Mouse (Mus musculus) liver, postnatal 0 days (tissue): ENCODE data around the gene Anxa11. TPM values are rescaled to one million over a fixed set of nuclear protein-coding genes. Genes with fewer than 3 reads are reported as not detected.
"Not testable (repeated sequence)": the region's sequence is repeated elsewhere in the genome, so short reads cannot be mapped to it uniquely, and the experiment has no call there.

Source experiments
- ATAC-seq: fragments of 200-750 bp; cut with Nextera tagmentation; 2 replicates; pipeline ENCODE4 v1.8.0; 2017; ENCODE audit warnings: mild to moderate bottlenecking, moderate library complexity
- DNase-seq: peaks from one replicate; pipeline ENCODE4 v3.0.0-alpha.2; 2016
- H3K27ac ChIP-seq: fragments of 300-500 bp; sonication (generic); 2 replicates; pipeline ENCODE4 v1.5.1; 2014; ENCODE audit warnings: antibody characterized with exemption, moderate library complexity, mild to moderate bottlenecking, low read depth
- H3K27me3 ChIP-seq: fragments of 300-500 bp; sonication (generic); 2 replicates; pipeline ENCODE4 v1.6.1; 2014; ENCODE audit warnings: low read length, control low read depth, mixed read lengths; ENCODE audit not compliant: insufficient read depth
- H3K36me3 ChIP-seq: fragments of 300-500 bp; sonication (generic); replicated peaks from 2 replicates; pipeline ENCODE4 v1.6.1; 2014; ENCODE audit warnings: mild to moderate bottlenecking, control low read depth, low read length, moderate library complexity, mixed read lengths; ENCODE audit not compliant: insufficient read depth
- H3K4me1 ChIP-seq: fragments of 300-500 bp; sonication (generic); 2 replicates; pipeline ENCODE4 v1.6.1; 2014; ENCODE audit warnings: antibody characterized with exemption, mild to moderate bottlenecking, control low read depth; ENCODE audit not compliant: insufficient read depth
- H3K4me2 ChIP-seq: fragments of 300-500 bp; sonication (generic); 2 replicates; pipeline ENCODE4 v1.6.1; 2014; ENCODE audit warnings: low read depth, mild to moderate bottlenecking, low read length, moderate library complexity, mixed read lengths
- H3K4me3 ChIP-seq: fragments of 300-500 bp; sonication (generic); 2 replicates; pipeline ENCODE4 v1.5.1; 2014; ENCODE audit warnings: low read depth, low read length
- H3K9ac ChIP-seq: fragments of 300-500 bp; sonication (generic); replicated peaks from 2 replicates; pipeline ENCODE4 v1.6.1; 2014; ENCODE audit warnings: mild to moderate bottlenecking, moderate library complexity
- H3K9me3 ChIP-seq: fragments of 300-500 bp; sonication (generic); 2 replicates; pipeline ENCODE4 v1.6.1; 2016; ENCODE audit warnings: mild to moderate bottlenecking, control low read depth, low read length, mixed read lengths
- CTCF ChIP-seq: sonication (generic); IDR thresholded peaks from 2 replicates; pipeline ENCODE4 v1.5.1; 2016; ENCODE audit warnings: antibody characterized with exemption, low read depth
- EP300 ChIP-seq: IDR thresholded peaks from 2 replicates; pipeline ENCODE4 v1.6.1; 2016; ENCODE audit warnings: antibody characterized with exemption, low read depth, mild to moderate bottlenecking
- WGBS: fragments of 180-500 bp; shearing (Covaris S2); extraction: QIAGEN DNeasy Blood & Tissue Kit; methylation state at CpG from one replicate; pipeline ENCODE4 v1.1.7; 2014; ENCODE audit not compliant: insufficient replicate concordance; 5-methylcytosine and 5-hydroxymethylcytosine counted together
- polyA plus RNA-seq: library from polyadenylated mRNA; unstranded; fragments of >200 nt; fragmentation: Nextera tagmentation; extraction: Ambion mirVana; gene quantifications from 2 replicates; pipeline ENCODE4 v1.2.1, GENCODE M21; 2015

Gene Anxa11
- polyA plus RNA-seq, 1 experiment from 2014 or later, result 13.1 TPM

- TF ChIP-seq CTCF (no peak), EP300 (no peak)
- no peak for DNase-seq
- Histone ChIP-seq H3K4me1 (peaks cover 36% of the 10 kb centered on the region), H3K27ac (no peak overlapping the region), H3K36me3 (0 out of 2 replicates have a peak, but pooled peaks cover 2% of the 10 kb centered on the region), H3K9ac (no peak overlapping the region), H3K27me3 (no peaks in the 10 kb centered on the region), H3K4me2 (no peak overlapping the region), H3K4me3 (no peak overlapping the region), H3K9me3 (no peaks in the 10 kb centered on the region)
- 60% methylated on average over 9 of the region's 9 CpGs for WGBS
- peak; percentile 22; the same call in 1 of the 2 replicates for ATAC-seq
These were observed 27.4 kb downstream of the Anxa11 start for GRCm38 (mm10) chr14:25869135-25869878.

- 79% methylated on average over 8 of the region's 8 CpGs for WGBS
- Histone ChIP-seq H3K36me3 (0 out of 2 replicates have a peak, but pooled peaks cover 5% of the 10 kb centered on the region), H3K27me3 (no peaks in the 10 kb centered on the region), H3K4me2 (no peak overlapping the region), H3K4me1 (peaks cover 19% of the 10 kb centered on the region), H3K9me3 (no peaks in the 10 kb centered on the region), H3K9ac (no peak overlapping the region), H3K27ac (no peak overlapping the region), H3K4me3 (no peak overlapping the region)
- ATAC-seq, result no peak
- no peak for TF ChIP-seq EP300
- TF ChIP-seq CTCF, result no peak
- no peak for DNase-seq
These were observed 30.8 kb downstream of the Anxa11 start for GRCm38 (mm10) chr14:25872461-25873415.

DNA sequence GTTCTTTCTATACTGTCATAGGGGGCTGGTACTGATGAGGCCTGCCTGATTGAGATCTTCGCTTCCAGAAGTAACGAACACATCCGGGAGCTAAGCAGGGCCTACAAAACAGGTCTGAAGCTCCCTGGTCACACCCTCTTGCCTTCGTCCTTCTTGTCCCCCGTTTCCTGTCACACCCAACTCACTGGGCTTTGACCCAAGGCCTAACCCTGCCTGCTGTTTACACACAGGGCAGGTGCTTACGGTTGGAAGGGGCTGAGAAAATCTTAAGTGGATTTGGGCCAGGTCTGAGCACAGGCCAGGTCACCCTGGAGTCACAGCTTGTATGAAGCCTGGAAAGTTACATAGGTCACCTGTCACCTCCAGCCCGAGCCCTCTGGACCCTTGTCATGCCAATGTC is 34.7 kb downstream of the Anxa11 start:
- not testable (repeated sequence) for H3K4me1 ChIP-seq, H3K36me3 ChIP-seq, H3K9ac ChIP-seq, ATAC-seq, H3K4me3 ChIP-seq, H3K27me3 ChIP-seq, H3K27ac ChIP-seq, DNase-seq, H3K9me3 ChIP-seq, H3K4me2 ChIP-seq
- no CpG with 5 or more reads among the region's 7 CpGs for WGBS

GRCm38 (mm10) chr14:25881769-25882168 is 39.8 kb downstream of the Anxa11 start:
- not testable (repeated sequence) for DNase-seq, H3K9ac ChIP-seq, ATAC-seq, H3K9me3 ChIP-seq, H3K4me3 ChIP-seq, H3K4me1 ChIP-seq, H3K4me2 ChIP-seq, H3K27ac ChIP-seq, H3K36me3 ChIP-seq, H3K27me3 ChIP-seq
- no CpG with 5 or more reads among the region's 9 CpGs for WGBS

GRCm38 (mm10) chr14:25885886-25886285 is 43.9 kb downstream of the Anxa11 start:
- not testable (repeated sequence) for H3K4me1 ChIP-seq, H3K27ac ChIP-seq, ATAC-seq, H3K4me3 ChIP-seq, H3K36me3 ChIP-seq, DNase-seq, H3K9me3 ChIP-seq, H3K27me3 ChIP-seq, H3K9ac ChIP-seq, H3K4me2 ChIP-seq
- no CpG with 5 or more reads among the region's 12 CpGs for WGBS

- not testable (repeated sequence) for H3K9ac ChIP-seq, H3K4me2 ChIP-seq, H3K4me3 ChIP-seq, DNase-seq, H3K27me3 ChIP-seq, H3K4me1 ChIP-seq, H3K27ac ChIP-seq, ATAC-seq, H3K36me3 ChIP-seq, H3K9me3 ChIP-seq
- WGBS, result no CpG with 5 or more reads among the region's 3 CpGs
These were observed 52.6 kb downstream of the Anxa11 start for GRCm38 (mm10) chr14:25894566-25894965.

- not testable (repeated sequence) for H3K4me3 ChIP-seq, ATAC-seq, H3K36me3 ChIP-seq, H3K9me3 ChIP-seq, H3K27ac ChIP-seq, H3K27me3 ChIP-seq, H3K9ac ChIP-seq, H3K4me1 ChIP-seq, H3K4me2 ChIP-seq, DNase-seq
- WGBS, result no CpG with 5 or more reads among the region's 7 CpGs
These were observed 53.7 kb downstream of the Anxa11 start for GRCm38 (mm10) chr14:25895686-25896085.

DNA sequence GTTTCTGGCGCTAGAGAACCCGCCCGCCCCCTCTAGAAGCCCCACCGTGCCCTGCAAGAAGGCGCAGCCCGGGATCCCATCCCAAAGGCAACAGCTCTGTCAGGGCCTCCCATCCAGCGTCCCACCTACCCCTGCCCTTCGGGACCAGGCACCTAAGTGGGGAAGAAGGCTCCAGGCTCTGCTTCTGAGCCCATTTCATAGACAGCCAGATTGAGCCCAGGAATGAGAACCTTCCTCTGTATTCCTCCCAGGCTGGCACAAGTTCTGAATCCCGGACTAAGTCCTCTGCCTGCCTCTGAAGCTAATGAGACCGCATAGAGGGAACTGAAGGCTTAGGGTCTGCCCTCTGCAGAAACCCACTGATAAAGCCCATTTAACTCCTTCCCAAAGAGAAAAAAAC is 61.0 kb downstream of the Anxa11 start, which contains the start of gene Plac9a:
Gene Plac9a (minus strand): TSS at position 101 of the 400 bp plus-strand sequence.
- H3K4me1 ChIP-seq, H3K27me3 ChIP-seq, H3K27ac ChIP-seq, H3K9ac ChIP-seq, H3K4me2 ChIP-seq, H3K4me3 ChIP-seq, H3K36me3 ChIP-seq, DNase-seq, ATAC-seq, H3K9me3 ChIP-seq: not testable (repeated sequence)
- no CpG with 5 or more reads among the region's 10 CpGs for WGBS

DNA sequence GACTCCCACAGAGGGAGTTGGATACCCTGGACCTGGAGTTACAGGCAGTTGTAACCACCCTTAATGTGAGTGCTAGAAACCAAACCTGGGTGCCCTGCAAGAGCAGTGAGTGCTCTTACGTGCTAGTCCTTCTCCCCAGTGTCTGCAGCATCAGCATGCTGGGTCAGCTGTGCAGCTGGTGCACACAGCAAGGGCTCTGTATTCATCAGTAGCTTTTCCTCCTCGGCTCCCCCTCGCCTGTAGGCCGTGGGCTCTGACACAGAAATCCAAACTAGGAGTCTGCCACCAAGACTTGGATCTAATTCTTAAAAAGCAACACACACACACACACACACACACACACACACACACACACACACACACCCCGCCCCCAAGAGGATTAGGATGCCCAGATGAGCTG is 63.3 kb downstream of the Anxa11 start:
- 60% methylated on average over 1 of the region's 5 CpGs for WGBS
- not testable (repeated sequence) for H3K27ac ChIP-seq, H3K4me1 ChIP-seq, H3K9me3 ChIP-seq, ATAC-seq, DNase-seq, H3K9ac ChIP-seq, H3K36me3 ChIP-seq, H3K4me3 ChIP-seq, H3K4me2 ChIP-seq, H3K27me3 ChIP-seq
